Mouse (Mus musculus): Measurements from ENCODE around the gene Atf7ip. TPM values are rescaled to one million over a fixed set of nuclear protein-coding genes. Genes with fewer than 3 reads are reported as not detected.

Atf7ip gene
- polyA plus RNA-seq (2017; shearing (Covaris generic)), result 201 TPM

DNA sequence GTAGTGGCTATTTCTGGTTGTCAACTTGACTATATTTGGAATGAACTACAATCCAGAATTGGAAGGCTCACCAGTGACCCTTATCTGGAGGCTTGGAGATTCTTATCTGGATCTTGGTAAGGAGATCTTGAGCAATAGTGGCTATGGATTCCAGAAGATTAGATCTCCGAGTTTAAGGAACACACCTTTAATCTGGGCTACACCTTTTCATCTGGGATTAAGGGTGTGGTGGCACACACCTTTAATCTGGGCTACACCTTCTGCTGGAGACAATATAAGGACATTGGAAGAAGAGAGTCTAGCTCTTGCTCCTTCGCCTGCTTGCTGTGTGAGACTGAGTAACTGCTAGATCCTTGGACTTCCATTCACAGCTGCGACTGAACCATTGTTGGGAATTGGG, at the start of gene Atf7ip:
Gene Atf7ip (plus strand): TSS at position 301 of the 400 bp plus-strand sequence.

Other genes starting within 250 kb of the Atf7ip start
- 0.18 TPM for gene Gm8994, start 178.6 kb upstream of the Atf7ip start, polyA plus RNA-seq (2017; shearing (Covaris generic))
- gene E330021D16Rik, start 90.6 kb upstream of the Atf7ip start, polyA plus RNA-seq (2017; shearing (Covaris generic)), result 2.0 TPM
- 2.5 TPM for gene Plbd1, start 155.8 kb downstream of the Atf7ip start, polyA plus RNA-seq (2017; shearing (Covaris generic))